Mouse (Mus musculus) heart, embryonic 12.5 days (tissue): ENCODE measurements around the gene Wdr45b. TPM values are rescaled to one million over a fixed set of nuclear protein-coding genes. Genes with fewer than 3 reads are reported as not detected.

Source experiments
- ATAC-seq: fragments of 200-750 bp; cut with Nextera tagmentation; 2 replicates; pipeline ENCODE4 v1.8.0; 2017; ENCODE audit warnings: moderate TSS enrichment, moderate library complexity; ENCODE audit not compliant: insufficient number of reproducible peaks, low FRiP score
- H3K27ac ChIP-seq: fragments of 300-500 bp; sonication (generic); 2 replicates; pipeline ENCODE4 v1.5.1; 2016; ENCODE audit warnings: mild to moderate bottlenecking, moderate library complexity; ENCODE audit not compliant: poor library complexity, severe bottlenecking
- H3K27me3 ChIP-seq: fragments of 300-500 bp; sonication (generic); replicated peaks from 2 replicates; pipeline ENCODE4 v1.6.1; 2016; ENCODE audit warnings: mild to moderate bottlenecking, moderate library complexity
- H3K36me3 ChIP-seq: fragments of 300-500 bp; sonication (generic); 2 replicates; pipeline ENCODE4 v1.6.1; 2016; ENCODE audit warnings: mild to moderate bottlenecking, moderate library complexity
- H3K4me1 ChIP-seq: fragments of 300-500 bp; sonication (generic); replicated peaks from 2 replicates; pipeline ENCODE4 v1.6.1; 2016; ENCODE audit warnings: mild to moderate bottlenecking
- H3K4me2 ChIP-seq: fragments of 300-500 bp; sonication (generic); 2 replicates; pipeline ENCODE4 v1.6.1; 2016; ENCODE audit warnings: mild to moderate bottlenecking, moderate library complexity
- H3K4me3 ChIP-seq: fragments of 300-500 bp; sonication (generic); 2 replicates; pipeline ENCODE4 v1.5.1; 2016; ENCODE audit warnings: mild to moderate bottlenecking
- H3K9ac ChIP-seq: fragments of 300-500 bp; sonication (generic); 2 replicates; pipeline ENCODE4 v1.6.1; 2016; ENCODE audit warnings: mild to moderate bottlenecking, moderate library complexity
- H3K9me3 ChIP-seq: fragments of 300-500 bp; sonication (generic); replicated peaks from 2 replicates; pipeline ENCODE4 v1.6.1; 2016; ENCODE audit warnings: mild to moderate bottlenecking, moderate library complexity
- whole genome bisulfite sequencing: fragments of 180-500 bp; shearing (Covaris S2); methylation state at CpG from one replicate; pipeline ENCODE4 v1.1.7; 2016; 5-methylcytosine and 5-hydroxymethylcytosine counted together
- microRNA-seq: library from miRNA; unstranded; fragments of <30 nt; microRNA quantifications from one replicate; pipeline ENCODE4, GENCODE M21; 2017
- polyA plus RNA-seq: library from polyadenylated mRNA; unstranded; fragments of >200 nt; fragmentation: Nextera tagmentation; extraction: Ambion mirVana; gene quantifications from 2 replicates; pipeline ENCODE4 v1.2.1, GENCODE M21; 2016

Gene Wdr45b
- polyA plus RNA-seq, 1 experiment from 2014 or later = 69.9 TPM

DNA sequence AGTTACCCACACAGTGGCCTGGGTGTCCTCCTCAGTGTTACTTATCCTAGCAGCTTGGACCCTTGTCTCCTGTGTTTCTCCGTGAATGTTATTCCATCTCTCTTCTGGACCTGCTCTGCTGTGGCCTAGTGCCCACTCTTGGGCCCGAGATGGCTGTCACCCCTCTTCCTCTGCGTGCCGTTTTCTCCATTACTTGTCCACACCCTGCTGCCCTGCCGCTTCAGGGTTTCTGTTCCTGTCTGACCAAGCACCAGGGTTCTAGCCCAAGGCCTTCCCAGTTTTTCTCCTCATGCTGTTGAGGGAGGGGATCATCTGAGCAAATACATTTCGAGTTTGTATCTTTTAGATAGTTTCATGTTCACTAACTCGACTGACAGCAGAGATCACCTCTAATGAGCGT is 76.7 kb downstream of the Wdr45b start:
- Histone ChIP-seq H3K27me3 (no peaks in the 10 kb centered on the region), H3K4me1 (peaks cover 36% of the 10 kb centered on the region), H3K9ac (no peak overlapping the region), H3K36me3 (peaks cover 24% of the 10 kb centered on the region), H3K4me2 (no peak overlapping the region), H3K27ac (no peak overlapping the region), H3K4me3 (no peak overlapping the region), H3K9me3 (no peaks in the 10 kb centered on the region)
- ATAC-seq = no peak
- 83% methylated on average over 8 of the region's 8 CpGs for WGBS

Small RNA genes within 50 kb of the gene (microRNA-seq; reads per million reads assigned to microRNA genes)
- not detected for gene Mir7236

Other genes with a start within 250 kb of the Wdr45b start
- not detected in 2 replicates for gene Tex19.2, start 235.8 kb downstream of the Wdr45b start, polyA plus RNA-seq
- 0.15 and 0.54 TPM in 2 replicates for gene Tex19.1, start 208.3 kb downstream of the Wdr45b start, polyA plus RNA-seq
- gene Uts2r, start 194.2 kb downstream of the Wdr45b start, polyA plus RNA-seq = not detected in 2 replicates
- gene Hexdc, start 150.0 kb downstream of the Wdr45b start, polyA plus RNA-seq = 7.8 and 8.4 TPM in 2 replicates
- gene Ogfod3, start 149.7 kb downstream of the Wdr45b start, polyA plus RNA-seq = 27.2 and 31.8 TPM in 2 replicates
- 22.6 and 23.3 TPM in 2 replicates for gene Cybc1, start 125.1 kb downstream of the Wdr45b start, polyA plus RNA-seq
- 47.3 and 56.8 TPM in 2 replicates for gene Narf, start 117.2 kb downstream of the Wdr45b start, polyA plus RNA-seq
- 6.0 and 7.1 TPM in 2 replicates for gene Foxk2, start 94.5 kb downstream of the Wdr45b start, polyA plus RNA-seq
- gene Rab40b, start 33.8 kb upstream of the Wdr45b start, polyA plus RNA-seq = 3.8 and 4.4 TPM in 2 replicates
- gene Fn3krp, start 67.0 kb upstream of the Wdr45b start, polyA plus RNA-seq = 4.1 and 4.3 TPM in 2 replicates
- 6.2 TPM in 2 replicates for gene Fn3k, start 80.5 kb upstream of the Wdr45b start, polyA plus RNA-seq
- gene Tbcd, start 97.5 kb upstream of the Wdr45b start, polyA plus RNA-seq = 24.4 and 26.6 TPM in 2 replicates
- gene Zfp750, start 164.9 kb upstream of the Wdr45b start, polyA plus RNA-seq = 0.14 and 0.28 TPM in 2 replicates